In genomic region chr2:129594569-129594968, GRCm38 (mm10) we compare ENCODE assay signal across 8 mouse cellular contexts. TPM values are rescaled to one million over a fixed set of nuclear protein-coding genes. Genes with fewer than 3 reads are reported as not detected.
DNase-seq lines count a peak whose midpoint lies in the region; ATAC-seq and TF ChIP-seq lines count a peak whose summit lies in the region.

No protein-coding gene starts in this region.

- no peaks in the 10 kb centered on the region for H3K9me3 ChIP-seq in neural tube, embryonic 11.5 days (ENCODE audit: control insufficient read depth, low read length)
- no peaks in the 10 kb centered on the region for H3K9me3 ChIP-seq in liver, embryonic 13.5 days (replicated peaks)

- 78% methylated on average over 4 of the region's 4 CpGs for WGBS in neural tube, embryonic 11.5 days
- 58% methylated on average over 4 of the region's 4 CpGs for WGBS in liver, embryonic 13.5 days (ENCODE audit: insufficient replicate concordance)

- H3K9ac ChIP-seq in neural tube, embryonic 11.5 days (ENCODE audit: low read length) = no peak overlapping the region
- peak overlapping the region; percentile 70; the same call in 1 of the 2 replicates for H3K9ac ChIP-seq in liver, embryonic 13.5 days

- no peak for ATAC-seq in neural tube, embryonic 11.5 days (ENCODE audit: insufficient read depth, low FRiP score, low TSS enrichment)
- no peak for ATAC-seq in liver, embryonic 13.5 days (ENCODE audit: low read depth)

- no peaks in the 10 kb centered on the region; the same call in 1 of the 2 replicates for H3K27me3 ChIP-seq in neural tube, embryonic 11.5 days (ENCODE audit: control insufficient read depth, insufficient read depth, low read length)
- H3K27me3 ChIP-seq in liver, embryonic 13.5 days = peaks cover 34% of the 10 kb centered on the region

- no peaks in the 10 kb centered on the region for H3K36me3 ChIP-seq in neural tube, embryonic 11.5 days (ENCODE audit: control insufficient read depth, insufficient read depth, low read length)
- H3K36me3 ChIP-seq in liver, embryonic 13.5 days = no peaks in the 10 kb centered on the region

- peaks cover 3% of the 10 kb centered on the region for H3K4me1 ChIP-seq in neural tube, embryonic 11.5 days (ENCODE audit: control insufficient read depth, insufficient read depth, low read length)
- peaks cover 24% of the 10 kb centered on the region for H3K4me1 ChIP-seq in liver, embryonic 13.5 days (replicated peaks)

- H3K4me3 ChIP-seq in gastrocnemius, adult 2 months = peak overlapping the region; percentile 87
- H3K4me3 ChIP-seq in neural tube, embryonic 11.5 days (ENCODE audit: low read depth, low read length) = peak overlapping the region; percentile 69
- H3K4me3 ChIP-seq in liver, embryonic 13.5 days (replicated peaks) = peak overlapping the region; percentile 63

- no peak overlapping the region; the same call in 1 of the 2 replicates for H3K4me2 ChIP-seq in neural tube, embryonic 11.5 days (ENCODE audit: low read depth)
- H3K4me2 ChIP-seq in liver, embryonic 13.5 days = peak overlapping the region; percentile 70

- H3K27ac ChIP-seq in gastrocnemius, adult 2 months = peak overlapping the region; percentile 91
- H3K27ac ChIP-seq in neural tube, embryonic 11.5 days (ENCODE audit: low read depth, low read length) = no peak overlapping the region
- H3K27ac ChIP-seq in liver, embryonic 13.5 days = no peak overlapping the region; the same call in 1 of the 2 replicates

- intact Hi-C loops in gastrocnemius, adult 2 months (cut with DNase I) = no loop called here

- TF ChIP-seq CTCF in gastrocnemius, adult 2 months (IDR thresholded peaks at IDR 0.05) = no peak

- DNase-seq in gastrocnemius, adult 2 months = no peak
- DNase-seq in gastrocnemius, adult 18-20 months (ENCODE audit: low spot score) = no peak
- DNase-seq in neural tube, embryonic 11.5 days (ENCODE audit: low spot score) = no peak
- no peak for DNase-seq in neural tube, embryonic 10.5 days (ENCODE audit: extremely low spot score, low spot score)
- no peak for DNase-seq in liver, embryonic 13.5 days
- DNase-seq in urinary bladder, postnatal 10 days (ENCODE audit: low spot score) = no peak
- DNase-seq in MN1 (ENCODE audit: low spot score) = no peak
- no peak for DNase-seq in frontal cortex, postnatal 10 days (ENCODE audit: low spot score in 2 of 2)

RNA-seq across cellular contexts. Expression of gene Sirpa, which starts 1.9 kb away (rescaled TPM):
- total RNA-seq in gastrocnemius, adult 2 months (2021) = 1 to 10 TPM; 5.0 to 7.4 TPM
- total RNA-seq in gastrocnemius, adult 18-20 months (2021) = 1 to 10 TPM; 4.7 to 9.2 TPM
- 18.9 TPM in 2 replicates for polyA plus RNA-seq in neural tube, embryonic 11.5 days (2014; fragmentation: Nextera tagmentation; extraction: Ambion mirVana)
- 18.1 and 20.4 TPM in 2 replicates for polyA plus RNA-seq in liver, embryonic 13.5 days (2015; fragmentation: Nextera tagmentation; extraction: Ambion mirVana)

RNA-seq across cellular contexts. Expression of gene F830045P16Rik, which starts 58.2 kb away (rescaled TPM):
- total RNA-seq in gastrocnemius, adult 2 months (2021) = not detected
- not detected for total RNA-seq in gastrocnemius, adult 18-20 months (2021)
- polyA plus RNA-seq in neural tube, embryonic 11.5 days (2014; fragmentation: Nextera tagmentation; extraction: Ambion mirVana) = not detected in 2 replicates
- 0.06 TPM in 1 of 2 replicates, not detected in the other for polyA plus RNA-seq in liver, embryonic 13.5 days (2015; fragmentation: Nextera tagmentation; extraction: Ambion mirVana)
